Mouse (Mus musculus) MEL-GATA-1-ER (cell line): ENCODE data around the gene Lrch1.

ENCODE experiments used
- DNase-seq: peaks from one replicate; pipeline ENCODE4 v3.0.0-alpha.2; 2012; ENCODE audit warnings: low read depth; ENCODE audit errors: extremely low read depth

Gene Lrch1

DNA sequence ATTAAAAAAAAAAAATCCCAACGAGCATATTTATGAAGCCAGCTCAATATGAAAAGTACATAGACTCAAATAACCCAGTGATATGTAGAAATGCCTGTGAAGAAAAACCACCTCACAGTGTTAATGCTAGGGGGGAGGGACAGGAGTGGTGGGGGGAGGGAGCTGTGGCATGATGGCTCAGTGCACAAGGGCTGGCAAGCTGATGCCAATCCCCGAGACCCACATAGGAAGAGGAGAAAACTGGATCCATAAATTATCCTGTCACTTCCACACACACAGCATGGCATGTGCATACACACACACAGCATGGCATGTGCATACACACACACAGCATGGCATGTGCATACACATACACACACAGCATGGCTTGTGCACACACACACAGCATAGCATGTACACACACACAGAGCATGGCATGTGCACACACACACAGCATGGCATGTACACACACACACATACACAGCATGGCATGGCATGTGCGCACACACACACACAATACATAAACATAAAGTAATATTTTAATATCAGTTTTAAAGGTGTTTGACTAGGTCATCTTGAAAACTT lies 54.5 kb downstream of the Lrch1 start:
- no peak for DNase-seq

DNA sequence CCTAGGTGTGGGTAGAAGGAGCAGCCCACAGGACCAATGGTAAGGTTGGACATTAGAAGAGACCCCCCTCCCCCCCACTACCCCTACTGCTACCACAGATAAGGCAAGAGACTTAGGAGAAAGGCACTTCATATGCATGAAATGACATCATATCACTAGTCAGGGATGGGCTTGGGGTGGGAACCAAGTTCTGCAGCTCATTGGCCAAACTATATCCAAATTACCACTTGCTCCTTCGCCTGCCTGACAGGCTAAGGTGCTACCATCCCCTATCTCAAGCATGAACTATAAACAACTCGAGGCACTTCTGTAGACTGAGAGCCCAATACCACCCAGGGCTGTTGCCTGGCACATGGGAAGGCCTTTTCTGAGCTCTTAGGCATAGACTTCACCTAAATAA lies 58.4 kb downstream of the Lrch1 start:
- DNase-seq: no peak

DNA sequence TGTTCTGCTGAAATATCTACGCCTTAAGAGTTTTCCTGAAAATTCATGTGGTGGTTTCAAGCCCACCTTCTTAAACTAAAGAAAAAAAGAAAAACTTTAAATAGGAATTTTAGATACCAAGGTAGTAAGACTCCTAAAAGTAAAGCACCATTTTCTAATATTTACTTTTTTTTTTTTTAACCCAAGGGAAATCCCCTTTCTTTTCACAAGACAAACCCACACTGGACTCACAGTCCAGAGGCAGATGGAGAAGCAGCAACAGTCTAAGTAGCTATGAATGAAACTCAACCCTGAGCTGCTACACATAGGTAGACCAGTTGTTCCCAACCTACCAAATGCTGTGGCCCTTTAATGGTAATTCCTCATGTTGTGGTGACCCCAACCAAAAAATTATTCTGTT lies 59.6 kb downstream of the Lrch1 start:
- DNase-seq: no peak

DNA sequence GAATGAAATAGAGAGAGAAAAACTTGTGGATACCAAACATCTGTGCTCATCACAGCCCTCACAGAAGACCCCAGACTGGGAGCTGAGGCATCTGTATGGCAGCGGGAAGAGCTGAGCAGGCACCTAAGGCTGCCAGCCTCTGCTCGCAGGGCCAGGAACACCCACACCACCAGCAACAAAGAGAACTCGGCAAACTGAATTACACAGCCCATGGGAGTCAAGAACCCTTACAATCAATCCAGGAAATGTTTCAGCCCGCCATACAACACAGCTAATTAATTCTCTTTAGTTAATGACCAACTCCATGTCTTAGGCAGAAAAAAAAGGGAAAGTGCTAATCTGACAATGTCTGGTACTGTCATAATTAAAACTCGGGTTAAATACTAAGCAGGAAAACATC lies 61.2 kb downstream of the Lrch1 start:
- no peak for DNase-seq

DNA sequence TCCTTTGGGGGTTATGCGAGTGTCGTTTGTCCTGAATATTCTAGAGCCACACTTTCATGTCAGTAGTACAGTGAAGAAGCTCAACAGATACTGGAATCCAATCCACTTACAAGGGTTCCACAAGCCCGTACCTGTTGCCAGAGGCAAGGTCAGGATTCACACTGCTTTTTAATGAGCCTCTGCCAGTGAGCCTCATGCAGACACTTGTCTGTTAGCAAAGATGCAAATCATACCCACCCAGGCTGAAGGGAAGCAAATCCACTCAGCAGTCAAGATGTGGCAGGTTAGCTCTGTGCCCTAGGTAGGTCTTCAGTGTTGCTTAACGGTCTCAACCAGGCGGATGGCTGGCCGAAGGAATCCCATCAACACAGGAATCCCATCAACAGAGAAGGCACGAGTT lies 62.8 kb downstream of the Lrch1 start:
- no peak for DNase-seq

DNA sequence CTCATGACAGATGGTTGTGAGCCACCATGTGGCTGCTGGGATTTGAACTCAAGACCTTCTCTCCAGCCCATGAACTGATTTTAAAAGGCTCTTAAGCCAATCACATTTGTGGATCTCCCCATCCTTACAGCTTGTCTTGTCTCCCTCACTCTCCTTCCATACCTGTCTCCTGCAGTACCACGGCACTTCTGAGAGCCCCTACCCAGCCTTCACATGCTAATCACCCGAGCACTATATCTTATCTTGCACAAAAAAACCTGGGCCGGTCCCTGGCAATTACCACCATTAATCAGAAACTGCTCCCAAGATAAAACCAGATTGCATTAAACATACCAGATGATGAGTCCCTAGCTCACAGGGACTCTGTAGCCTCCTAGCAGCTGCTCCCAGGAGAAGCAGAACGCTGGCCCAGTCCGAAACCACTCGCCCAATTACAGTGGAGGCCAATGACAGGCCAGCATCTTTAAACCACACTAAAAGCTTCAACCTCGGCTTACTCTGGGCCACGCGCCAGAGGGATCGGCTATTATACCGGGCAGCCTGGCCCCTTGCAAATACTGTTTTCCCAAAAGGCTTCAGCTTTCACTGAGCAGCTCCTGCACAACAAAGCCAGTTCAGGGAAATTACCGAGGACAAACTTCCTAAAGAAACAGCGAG lies 63.5 kb downstream of the Lrch1 start:
- no peak for DNase-seq

DNA sequence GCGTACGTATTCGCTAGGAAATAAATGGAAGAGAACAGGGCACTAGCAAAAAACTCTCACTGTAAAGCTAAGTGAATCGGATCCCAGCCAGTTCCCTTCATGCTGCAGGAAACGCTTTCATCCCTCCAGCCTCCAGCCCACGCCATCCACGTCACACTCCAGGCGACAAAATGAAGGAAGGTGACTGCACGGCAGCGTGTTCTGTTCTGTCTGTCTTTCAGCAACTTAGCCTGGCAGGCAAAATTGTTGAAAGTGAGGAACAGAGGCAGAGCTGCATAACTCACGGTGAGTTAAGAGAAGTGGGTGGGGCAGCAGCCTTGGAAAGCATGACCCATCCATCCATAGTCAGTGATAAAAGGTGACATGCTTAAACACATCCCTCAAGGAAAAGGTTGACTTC lies 64.5 kb downstream of the Lrch1 start:
- DNase-seq: no peak

DNA sequence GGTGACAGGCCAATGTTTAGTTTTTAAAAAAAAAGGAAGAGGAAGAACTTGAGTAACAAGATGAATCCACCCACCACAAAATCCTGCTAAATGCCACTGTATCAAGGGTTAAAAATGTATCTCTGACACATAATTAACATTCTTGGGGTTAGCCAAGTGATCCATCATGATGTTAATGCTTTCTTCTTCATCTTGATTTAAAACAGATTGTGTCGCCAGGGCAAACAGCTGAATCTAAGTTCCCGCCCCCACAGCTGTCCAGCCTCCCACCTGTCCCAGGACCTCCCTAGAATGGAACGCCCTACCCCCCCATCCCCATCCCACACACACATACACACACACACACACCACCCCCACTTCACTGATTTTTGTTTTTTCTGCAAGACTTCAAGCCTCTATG lies 64.9 kb downstream of the Lrch1 start:
- DNase-seq: no peak

DNA sequence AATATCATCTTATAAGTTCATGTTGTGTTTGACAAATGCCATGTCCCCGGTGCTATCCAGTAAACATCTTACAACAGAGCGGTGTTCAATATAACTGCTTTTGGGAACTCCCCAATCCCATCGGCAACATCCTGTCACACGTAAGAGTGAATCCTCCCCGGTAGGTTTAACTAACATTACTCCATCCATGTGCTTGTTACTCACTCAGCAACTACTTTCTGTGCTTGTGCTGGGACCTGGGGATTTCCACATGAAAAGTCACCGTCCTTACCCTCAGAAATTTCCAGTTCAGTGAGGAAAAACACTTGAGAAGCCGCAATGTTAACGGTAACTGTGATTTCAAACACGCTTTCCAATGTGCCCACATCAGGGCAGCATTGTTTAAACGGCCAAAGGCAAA lies 66.8 kb downstream of the Lrch1 start:
- no peak for DNase-seq

DNA sequence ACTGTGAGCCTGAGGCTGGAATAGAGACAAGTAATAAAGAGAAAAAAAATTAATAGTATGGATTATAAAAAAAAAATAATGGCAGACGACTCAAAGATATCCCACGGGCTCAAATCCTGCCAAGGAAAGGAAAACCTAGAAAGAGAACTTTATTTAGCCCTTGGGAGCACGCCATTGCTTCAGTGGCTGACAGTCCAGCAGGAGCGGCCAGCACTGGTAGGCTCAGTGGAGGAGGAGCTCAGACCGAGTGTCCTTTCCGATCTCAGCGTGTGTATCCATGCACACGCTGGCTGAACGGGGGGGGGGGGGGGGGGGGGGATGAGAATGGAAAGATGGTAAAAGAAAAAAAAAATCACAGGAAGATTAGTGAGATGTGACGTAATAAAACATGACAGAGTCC lies 68.2 kb downstream of the Lrch1 start:
- DNase-seq: no peak

DNA sequence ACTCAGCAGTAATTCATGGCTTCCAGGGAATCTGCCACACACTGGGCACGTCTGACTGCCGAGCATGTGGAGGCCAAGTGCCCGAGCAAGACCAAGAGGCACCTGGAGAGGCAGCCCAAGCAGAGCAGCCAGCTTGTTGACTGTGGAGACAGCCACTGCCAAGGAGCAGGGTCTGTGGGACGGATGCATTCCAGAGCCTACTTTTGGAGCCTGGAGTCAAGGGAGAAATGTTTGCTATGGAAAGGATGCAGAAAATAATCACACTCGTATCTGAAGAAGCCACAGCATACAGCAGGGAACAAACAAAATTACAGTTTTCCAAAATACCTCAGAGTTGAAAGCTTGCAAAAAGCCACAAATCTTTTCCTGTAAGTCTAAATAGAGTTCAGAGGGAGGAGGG lies 70.4 kb downstream of the Lrch1 start:
- DNase-seq: no peak

DNA sequence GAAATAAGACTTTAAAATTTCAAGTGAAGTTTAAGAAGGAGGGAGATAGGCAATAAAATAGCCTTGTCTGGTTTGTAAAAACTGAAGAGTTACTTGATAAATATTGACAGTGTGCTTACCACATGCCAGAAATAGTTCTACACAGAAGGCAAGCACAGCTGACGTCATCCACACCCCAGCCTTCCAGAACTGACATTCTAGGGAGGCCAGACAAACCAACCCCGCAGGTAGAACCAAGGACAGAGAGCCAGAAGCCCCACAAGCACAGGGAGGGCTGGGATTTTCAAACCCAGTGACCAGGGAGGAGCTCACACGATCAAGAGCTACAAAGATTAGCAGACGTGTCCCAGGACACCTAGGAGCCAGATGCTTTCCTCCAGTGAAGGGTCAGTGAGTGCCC lies 76.5 kb downstream of the Lrch1 start:
- no peak for DNase-seq

DNA sequence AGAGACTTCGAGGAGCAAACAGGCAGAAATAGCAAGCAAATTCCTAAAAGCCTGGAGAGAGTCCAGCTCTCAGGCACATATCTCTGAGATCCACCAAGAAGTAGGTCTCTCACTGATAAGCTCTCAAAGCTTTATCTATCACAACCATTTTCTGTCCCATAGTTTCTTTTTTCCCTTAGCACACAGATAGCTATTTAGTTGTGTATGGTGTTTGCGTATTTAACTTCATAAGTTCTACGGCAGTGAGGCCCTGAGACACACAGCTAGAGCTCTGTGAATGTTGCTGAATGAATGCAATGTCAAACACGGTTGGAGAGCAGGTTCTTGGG lies 78.8 kb downstream of the Lrch1 start:
- no peak for DNase-seq

DNA sequence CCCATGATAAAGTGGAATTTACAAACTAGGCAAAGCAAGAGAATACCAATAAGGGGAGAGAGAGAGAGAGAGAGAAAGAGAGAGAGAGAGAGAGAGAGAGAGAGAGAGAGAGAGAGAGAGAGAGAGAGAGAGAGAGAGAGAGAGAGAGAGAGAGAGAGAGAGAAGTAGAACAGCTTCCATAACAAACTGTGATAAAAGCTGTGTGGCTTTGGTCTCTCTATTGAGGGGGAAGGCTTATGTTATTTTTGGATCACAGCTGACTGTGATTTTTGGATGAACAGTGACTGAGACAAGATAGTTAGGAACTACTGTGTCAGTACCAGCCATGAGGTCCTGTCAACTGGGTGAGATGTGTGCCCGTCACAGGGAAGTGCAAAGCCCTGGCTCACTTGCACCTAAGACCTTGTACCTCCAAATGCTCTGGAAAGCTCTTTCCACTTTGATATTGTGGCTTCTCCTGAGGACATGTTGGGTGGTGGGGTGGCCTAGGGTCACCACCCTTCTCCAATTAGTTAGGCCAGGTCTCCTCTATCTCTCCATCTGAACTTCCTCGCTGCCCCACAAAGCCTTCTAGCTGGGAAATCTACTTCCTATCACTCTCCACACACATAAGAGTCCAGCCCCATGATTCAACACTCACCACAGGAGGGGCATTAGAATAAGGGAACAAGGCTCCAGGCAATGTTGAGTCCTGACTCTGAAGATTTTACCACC lies 79.3 kb downstream of the Lrch1 start:
- DNase-seq: peak; percentile 38

DNA sequence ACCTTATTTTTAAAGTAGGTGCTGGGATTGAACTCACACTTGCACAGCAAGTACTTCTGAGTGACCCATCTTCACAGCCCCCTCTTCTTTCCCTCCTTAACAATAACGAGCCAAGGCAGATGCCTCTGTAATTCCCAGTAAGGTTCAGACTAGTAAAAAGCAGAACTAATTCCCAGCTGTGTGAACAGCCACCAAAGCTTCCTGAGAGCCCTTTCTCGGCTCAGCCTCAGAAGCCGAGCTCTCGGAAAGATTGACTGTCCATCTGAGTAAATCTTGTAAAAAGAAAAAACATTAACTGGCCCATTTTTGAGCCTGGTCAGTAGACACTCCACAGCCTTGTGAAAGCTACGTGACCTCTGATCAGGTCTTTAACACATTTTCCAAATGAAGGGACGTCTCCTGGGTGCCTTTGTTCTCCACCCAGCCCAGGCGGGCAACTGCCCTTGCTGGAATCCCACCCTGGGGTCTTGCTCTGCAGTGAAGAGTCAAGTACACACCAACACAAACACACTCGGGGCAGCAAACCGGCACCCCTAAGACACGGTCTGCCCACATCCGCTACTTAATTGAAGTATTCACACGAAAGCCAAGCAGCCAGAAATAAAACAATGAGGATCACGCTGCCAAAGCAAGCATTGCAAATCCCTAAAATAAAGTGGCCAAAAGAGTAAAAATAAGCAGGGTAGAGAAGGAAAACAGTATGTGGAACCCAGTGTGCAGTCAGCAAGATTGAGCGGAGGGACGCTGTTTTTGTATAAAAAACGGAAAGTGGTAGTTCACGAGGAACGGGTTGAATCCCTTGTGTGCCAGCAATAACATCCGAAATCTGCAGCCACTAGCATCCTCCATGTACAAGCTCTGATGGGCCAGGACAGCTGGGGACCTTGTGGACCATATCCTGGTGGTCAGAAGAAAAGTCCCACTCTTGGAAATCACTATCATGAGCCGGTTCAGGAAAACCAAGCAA lies 80.3 kb downstream of the Lrch1 start:
- DNase-seq: no peak

DNA sequence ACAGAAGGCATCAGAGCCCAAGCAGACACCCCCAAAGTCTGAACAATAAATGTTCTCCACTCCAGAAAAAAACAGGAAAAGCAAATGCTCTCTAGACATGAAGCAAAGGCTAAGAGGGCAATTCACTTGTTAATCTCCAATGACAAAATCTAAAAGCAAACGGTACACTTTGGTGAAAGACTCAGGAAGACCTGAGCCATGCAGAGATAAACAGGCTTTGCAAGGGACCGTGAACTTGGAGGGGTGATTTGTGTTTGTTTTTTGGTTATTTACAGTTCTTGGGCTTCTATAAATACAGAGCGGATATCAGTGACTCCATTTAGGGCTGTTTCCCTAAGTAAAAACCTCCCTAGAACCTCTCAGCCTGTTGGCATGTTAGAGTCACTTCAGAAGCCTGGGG lies 81.9 kb downstream of the Lrch1 start:
- DNase-seq: no peak

DNA sequence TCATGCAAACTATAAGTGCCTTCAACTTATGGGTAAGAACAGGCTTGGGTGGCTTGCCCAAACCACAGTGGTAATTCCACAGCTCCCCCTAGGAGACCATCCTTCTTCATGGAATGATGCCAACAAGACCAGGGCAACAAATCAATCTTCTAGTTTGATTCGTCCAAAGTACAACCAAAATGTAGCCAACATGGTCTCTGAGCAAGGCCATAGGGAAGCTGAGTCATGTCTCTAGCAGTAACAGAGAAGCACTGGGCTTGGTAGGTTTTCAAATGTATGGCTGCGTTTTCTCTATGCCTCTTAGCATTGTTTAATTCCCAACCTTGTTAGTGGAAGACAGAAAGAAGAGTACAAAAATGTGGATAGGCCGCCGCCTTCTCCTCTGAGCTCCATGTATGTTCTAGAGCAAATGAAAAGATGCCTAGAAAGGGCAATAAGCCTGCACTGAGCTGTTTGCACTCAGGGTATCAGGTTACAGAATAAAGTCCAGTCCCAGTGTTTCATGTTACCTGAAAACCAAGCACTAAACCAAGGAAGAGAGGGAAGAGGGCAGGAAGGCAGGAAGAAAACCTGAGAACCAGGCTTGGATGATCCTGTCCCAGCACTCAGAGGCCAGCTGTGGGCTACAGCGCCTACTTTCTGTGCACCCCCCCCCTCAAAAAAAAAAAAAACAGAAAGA lies 82.7 kb downstream of the Lrch1 start:
- DNase-seq: no peak

DNA sequence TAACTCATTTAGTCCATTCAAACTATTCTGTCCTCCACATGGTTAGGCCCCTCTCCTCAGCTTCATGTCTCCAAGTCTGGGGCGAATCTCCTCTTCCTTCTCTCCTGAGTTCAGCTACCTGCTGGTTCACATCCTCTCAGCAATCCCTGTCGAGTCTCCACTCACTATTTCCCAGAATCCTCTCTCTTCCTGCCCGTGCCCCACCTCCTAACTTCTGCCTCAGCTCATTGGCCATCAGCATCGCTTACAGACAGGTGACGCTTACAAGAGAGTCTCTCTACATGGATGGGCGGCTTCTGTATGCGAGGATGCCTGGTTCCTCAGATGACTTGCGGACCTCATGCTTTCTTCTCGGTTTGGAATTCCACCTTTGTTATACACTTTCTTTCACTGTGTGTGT lies 86.2 kb downstream of the Lrch1 start:
- no peak for DNase-seq

DNA sequence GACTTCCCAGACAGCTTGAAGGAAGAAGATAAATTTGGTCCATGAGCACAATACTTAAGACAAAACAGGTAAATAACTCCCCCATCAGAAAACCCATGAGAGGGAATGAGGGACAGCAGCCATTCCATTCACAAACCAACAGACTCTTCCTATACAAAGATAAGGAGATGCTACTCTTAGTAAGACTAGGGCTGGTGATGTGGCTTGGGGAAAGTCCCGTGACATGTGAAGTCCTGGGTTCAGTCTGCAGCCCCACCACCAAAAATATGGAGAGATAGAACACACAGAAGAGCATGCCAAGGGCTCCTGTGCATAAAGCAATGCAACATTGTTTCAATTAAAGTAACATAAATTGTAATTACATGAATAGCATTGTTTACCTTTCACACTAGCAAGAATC lies 88.5 kb downstream of the Lrch1 start:
- no peak for DNase-seq

DNA sequence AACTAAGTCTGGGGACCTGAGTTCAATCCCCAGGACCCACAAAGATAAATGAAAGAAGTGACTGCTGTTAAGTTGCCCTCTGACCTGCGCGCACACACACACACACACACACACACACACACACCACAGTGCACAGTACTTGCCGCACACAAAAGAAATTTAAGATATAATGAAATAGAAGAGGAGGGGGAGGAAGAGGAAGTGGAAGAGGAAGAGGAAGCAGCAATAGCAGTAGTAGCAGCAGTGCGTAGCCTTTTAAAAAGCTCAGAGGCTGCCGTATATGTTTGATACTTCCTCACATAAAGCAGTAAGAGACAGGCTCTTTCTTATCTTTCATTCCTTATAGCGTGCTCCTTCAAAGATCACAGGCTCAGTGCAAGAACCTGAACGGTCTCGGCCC lies 92.2 kb downstream of the Lrch1 start:
- DNase-seq: no peak

DNA sequence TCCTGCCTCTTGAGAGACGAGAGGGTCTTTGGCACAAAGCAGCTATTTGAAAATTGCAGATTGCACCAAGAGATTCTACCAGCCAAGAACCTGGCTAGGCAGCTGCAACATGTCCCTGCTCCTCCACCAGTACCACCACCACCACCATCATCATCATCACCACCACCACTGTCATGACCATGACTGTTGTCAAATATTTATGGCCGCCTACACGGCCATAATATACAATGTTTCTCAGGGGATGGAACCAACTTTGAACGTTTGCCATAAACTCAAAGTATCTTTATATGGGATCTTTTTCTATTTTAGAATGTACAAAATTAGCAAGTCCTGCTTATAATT lies 93.9 kb downstream of the Lrch1 start:
- no peak for DNase-seq
